Mouse (Mus musculus): ENCODE measurements at regions not wholly inside any gene's neighbourhood (a gene's known extent, or its start where the extent isn't known, plus 50 kb on each side); places are given as distances from the start of the nearest gene placed in this dataset.

DNA sequence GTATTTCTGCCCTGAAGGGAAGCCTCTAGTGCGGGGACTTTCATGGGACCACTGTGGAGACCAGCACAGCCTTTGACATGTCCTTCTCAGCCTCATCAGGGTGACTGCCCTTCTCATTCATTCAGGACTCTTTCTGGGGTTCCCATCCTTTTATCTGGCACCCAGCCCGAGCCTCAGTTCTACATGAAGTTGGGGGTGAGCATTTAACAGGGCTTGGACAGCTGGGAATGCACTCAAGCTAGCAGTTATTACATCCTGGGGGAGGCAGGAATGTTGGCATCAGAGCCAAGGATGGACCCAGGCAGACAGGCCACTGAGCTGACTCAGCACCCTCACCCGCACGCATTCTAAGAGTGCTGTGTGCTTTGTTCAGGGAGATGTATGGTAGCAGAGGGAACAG, 61.8 kb upstream of the Insig1 start:
- Histone ChIP-seq H3K27me3 (ENCODE audit: control insufficient read depth, insufficient read depth, low read length, poor library complexity, severe bottlenecking) (no peaks in the 10 kb centered on the region), H3K9ac (ENCODE audit: low read depth, poor library complexity, severe bottlenecking) (no peak overlapping the region), H3K36me3 (ENCODE audit: control insufficient read depth, insufficient read depth, low read length, poor library complexity, severe bottlenecking) (no peaks in the 10 kb centered on the region), H3K9me3 (replicated peaks; ENCODE audit: control insufficient read depth, insufficient read depth, low read length, poor library complexity, severe bottlenecking) (no peaks in the 10 kb centered on the region), H3K4me3 (ENCODE audit: low read depth, low read length) (no peak overlapping the region), H3K27ac (ENCODE audit: insufficient read depth, low read length) (no peak overlapping the region), H3K4me1 (ENCODE audit: control insufficient read depth, insufficient read depth, low read length) (no peaks in the 10 kb centered on the region)
- no peak for TF ChIP-seq CTCF (IDR thresholded peaks at IDR 0.05; ENCODE audit: low read depth, low read length)
- no peak for TF ChIP-seq POLR2A (IDR thresholded peaks at IDR 0.05; ENCODE audit: insufficient read depth, low read length)
- TF ChIP-seq EP300 (IDR thresholded peaks at IDR 0.05; ENCODE audit: insufficient read depth, low read depth, low read length): no peak

DNA sequence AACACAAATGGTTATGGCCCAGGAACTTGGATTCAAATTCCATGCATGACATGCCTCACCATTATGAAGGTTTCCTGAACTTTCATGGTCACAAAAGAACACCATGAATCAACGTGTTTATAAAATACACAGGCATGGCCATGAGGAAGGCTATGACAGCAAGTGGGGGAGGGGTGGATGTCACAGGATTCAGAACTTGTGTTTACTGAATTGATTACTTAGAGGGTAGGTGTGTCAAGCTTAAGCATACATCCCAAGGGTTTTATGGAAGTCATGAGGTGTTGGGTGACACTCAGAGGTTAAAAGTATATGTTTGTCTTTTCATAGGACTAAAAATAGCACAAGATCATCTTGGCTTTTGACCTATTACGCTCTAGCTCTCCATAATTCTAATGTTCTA, 61.3 kb upstream of the Insig1 start:
- Histone ChIP-seq H3K9ac (ENCODE audit: low read depth, poor library complexity, severe bottlenecking) (no peak overlapping the region), H3K9me3 (replicated peaks; ENCODE audit: control insufficient read depth, insufficient read depth, low read length, poor library complexity, severe bottlenecking) (no peaks in the 10 kb centered on the region), H3K36me3 (ENCODE audit: control insufficient read depth, insufficient read depth, low read length, poor library complexity, severe bottlenecking) (no peaks in the 10 kb centered on the region), H3K27me3 (ENCODE audit: control insufficient read depth, insufficient read depth, low read length, poor library complexity, severe bottlenecking) (no peaks in the 10 kb centered on the region), H3K27ac (ENCODE audit: insufficient read depth, low read length) (no peak overlapping the region), H3K4me3 (ENCODE audit: low read depth, low read length) (no peak overlapping the region), H3K4me1 (ENCODE audit: control insufficient read depth, insufficient read depth, low read length) (no peaks in the 10 kb centered on the region)
- TF ChIP-seq POLR2A (IDR thresholded peaks at IDR 0.05; ENCODE audit: insufficient read depth, low read length) (no peak), EP300 (IDR thresholded peaks at IDR 0.05; ENCODE audit: insufficient read depth, low read depth, low read length) (no peak), CTCF (IDR thresholded peaks at IDR 0.05; ENCODE audit: low read depth, low read length) (no peak)

DNA sequence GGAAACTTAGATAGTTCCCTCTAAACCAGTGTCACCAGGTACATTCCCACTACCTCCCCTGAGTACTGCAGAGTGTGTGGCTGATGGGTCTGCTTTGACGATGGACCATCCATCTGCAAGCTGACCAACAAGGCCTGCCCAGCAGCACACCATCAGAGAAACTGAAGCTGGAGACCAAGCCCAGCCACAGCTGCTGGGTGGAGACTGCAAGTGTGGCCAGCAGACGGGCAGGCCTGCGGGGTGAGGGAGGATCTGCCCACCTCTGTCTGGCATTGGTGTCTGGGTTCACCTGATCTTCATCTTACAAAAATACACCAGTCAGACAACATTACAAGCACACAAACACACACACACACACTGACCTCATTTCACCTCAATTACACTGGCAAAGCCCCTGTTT, 60.6 kb upstream of the Insig1 start:
- Histone ChIP-seq H3K36me3 (ENCODE audit: control insufficient read depth, insufficient read depth, low read length, poor library complexity, severe bottlenecking) (no peaks in the 10 kb centered on the region), H3K9me3 (replicated peaks; ENCODE audit: control insufficient read depth, insufficient read depth, low read length, poor library complexity, severe bottlenecking) (no peaks in the 10 kb centered on the region), H3K4me1 (ENCODE audit: control insufficient read depth, insufficient read depth, low read length) (no peaks in the 10 kb centered on the region), H3K27ac (ENCODE audit: insufficient read depth, low read length) (no peak overlapping the region), H3K27me3 (ENCODE audit: control insufficient read depth, insufficient read depth, low read length, poor library complexity, severe bottlenecking) (no peaks in the 10 kb centered on the region), H3K4me3 (ENCODE audit: low read depth, low read length) (no peak overlapping the region), H3K9ac (ENCODE audit: low read depth, poor library complexity, severe bottlenecking) (no peak overlapping the region)
- TF ChIP-seq POLR2A (IDR thresholded peaks at IDR 0.05; ENCODE audit: insufficient read depth, low read length) (no peak), EP300 (IDR thresholded peaks at IDR 0.05; ENCODE audit: insufficient read depth, low read depth, low read length) (no peak), CTCF (IDR thresholded peaks at IDR 0.05; ENCODE audit: low read depth, low read length) (no peak)

DNA sequence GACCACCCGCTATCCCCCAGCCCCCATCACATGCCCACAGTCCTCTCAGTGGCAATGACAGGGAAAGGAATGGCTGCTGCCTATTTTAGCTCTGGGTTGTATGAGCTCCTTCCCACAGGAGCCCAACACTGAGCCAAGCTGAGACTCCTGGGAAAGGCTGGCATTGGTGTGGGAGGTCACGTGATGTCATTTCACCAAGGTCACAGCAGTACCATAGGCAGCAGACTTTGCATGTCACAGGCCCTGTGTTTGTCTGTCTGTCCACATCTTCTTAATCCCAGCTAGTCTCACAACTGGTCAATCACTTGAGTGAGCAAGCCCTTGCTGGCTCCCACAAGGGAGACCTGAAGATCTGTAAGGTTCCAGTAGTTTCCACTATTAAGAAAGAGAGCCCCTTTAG, 58.7 kb upstream of the Insig1 start:
- H3K4me1 ChIP-seq (ENCODE audit: control insufficient read depth, insufficient read depth, low read length): no peaks in the 10 kb centered on the region
- H3K27me3 ChIP-seq (ENCODE audit: control insufficient read depth, insufficient read depth, low read length, poor library complexity, severe bottlenecking): no peaks in the 10 kb centered on the region
- TF ChIP-seq EP300 (IDR thresholded peaks at IDR 0.05; ENCODE audit: insufficient read depth, low read depth, low read length): no peak
- TF ChIP-seq CTCF (IDR thresholded peaks at IDR 0.05; ENCODE audit: low read depth, low read length): no peak
- no peak for TF ChIP-seq POLR2A (IDR thresholded peaks at IDR 0.05; ENCODE audit: insufficient read depth, low read length)
- H3K36me3 ChIP-seq (ENCODE audit: control insufficient read depth, insufficient read depth, low read length, poor library complexity, severe bottlenecking): no peaks in the 10 kb centered on the region
- H3K4me3 ChIP-seq (ENCODE audit: low read depth, low read length): no peak overlapping the region
- H3K9me3 ChIP-seq (replicated peaks; ENCODE audit: control insufficient read depth, insufficient read depth, low read length, poor library complexity, severe bottlenecking): no peaks in the 10 kb centered on the region
- H3K9ac ChIP-seq (ENCODE audit: low read depth, poor library complexity, severe bottlenecking): no peak overlapping the region
- H3K27ac ChIP-seq (ENCODE audit: insufficient read depth, low read length): no peak overlapping the region

DNA sequence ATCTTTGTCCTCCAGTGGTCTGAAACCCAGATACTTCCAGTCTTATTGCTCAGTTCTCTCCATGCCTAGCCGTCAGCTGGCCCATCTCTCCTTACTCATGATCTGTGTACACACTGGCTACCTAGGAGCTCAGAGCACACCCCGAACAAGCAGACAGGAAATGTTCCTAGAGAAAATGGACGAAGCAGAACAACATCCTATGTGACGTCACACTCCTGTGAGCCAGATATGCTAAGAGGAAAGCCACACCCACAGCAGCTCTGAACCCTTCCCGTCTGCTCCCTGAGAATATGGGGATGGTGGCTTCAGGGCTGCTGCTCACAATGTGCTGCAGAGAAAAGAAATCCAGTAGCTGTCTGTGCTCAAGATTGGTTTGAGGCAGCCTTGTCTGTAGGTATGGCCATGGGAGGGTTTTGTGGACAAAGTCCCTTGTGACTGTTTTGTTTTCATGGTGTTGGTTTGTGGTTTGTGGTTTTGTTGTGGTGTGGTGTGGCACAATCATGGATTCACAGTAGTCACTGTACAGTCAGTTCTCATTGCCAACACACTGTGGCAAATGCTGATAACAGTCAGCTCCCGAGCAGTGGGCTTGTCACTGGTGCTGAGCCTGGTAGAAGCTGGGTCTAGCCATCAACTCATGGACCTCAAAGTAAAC, 57.4 kb upstream of the Insig1 start:
- H3K27ac ChIP-seq (ENCODE audit: insufficient read depth, low read length): no peak overlapping the region
- no peak overlapping the region for H3K9ac ChIP-seq (ENCODE audit: low read depth, poor library complexity, severe bottlenecking)
- H3K36me3 ChIP-seq (ENCODE audit: control insufficient read depth, insufficient read depth, low read length, poor library complexity, severe bottlenecking): no peaks in the 10 kb centered on the region
- no peak overlapping the region for H3K4me3 ChIP-seq (ENCODE audit: low read depth, low read length)
- no peaks in the 10 kb centered on the region for H3K27me3 ChIP-seq (ENCODE audit: control insufficient read depth, insufficient read depth, low read length, poor library complexity, severe bottlenecking)
- no peaks in the 10 kb centered on the region for H3K4me1 ChIP-seq (ENCODE audit: control insufficient read depth, insufficient read depth, low read length)
- TF ChIP-seq POLR2A (IDR thresholded peaks at IDR 0.05; ENCODE audit: insufficient read depth, low read length): no peak
- no peak for TF ChIP-seq EP300 (IDR thresholded peaks at IDR 0.05; ENCODE audit: insufficient read depth, low read depth, low read length)
- TF ChIP-seq CTCF (IDR thresholded peaks at IDR 0.05; ENCODE audit: low read depth, low read length): no peak
- H3K9me3 ChIP-seq (replicated peaks; ENCODE audit: control insufficient read depth, insufficient read depth, low read length, poor library complexity, severe bottlenecking): no peaks in the 10 kb centered on the region

DNA sequence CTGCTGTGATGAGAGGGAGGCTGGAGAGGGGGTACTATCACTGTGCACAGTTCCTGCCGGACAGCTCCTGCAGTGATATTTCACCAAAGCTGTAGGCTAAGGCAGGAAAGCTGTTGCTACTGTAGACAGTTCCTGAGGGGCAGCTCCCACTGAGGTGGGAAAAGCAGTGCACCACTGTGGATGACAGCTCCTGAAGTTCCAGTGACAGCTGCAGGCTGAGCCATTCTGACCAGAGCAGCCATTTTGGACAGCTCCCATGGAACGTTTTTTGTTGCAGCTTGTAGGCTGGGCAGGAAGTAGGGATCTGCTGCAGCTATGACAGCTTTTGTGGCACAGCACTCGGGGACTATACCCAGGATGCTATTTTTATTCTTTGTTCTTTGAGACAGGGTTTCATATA, 51.3 kb upstream of the Insig1 start:
- H3K27me3 ChIP-seq (ENCODE audit: control insufficient read depth, insufficient read depth, low read length, poor library complexity, severe bottlenecking): no peaks in the 10 kb centered on the region
- no peaks in the 10 kb centered on the region for H3K36me3 ChIP-seq (ENCODE audit: control insufficient read depth, insufficient read depth, low read length, poor library complexity, severe bottlenecking)
- no peak overlapping the region for H3K9ac ChIP-seq (ENCODE audit: low read depth, poor library complexity, severe bottlenecking)
- H3K27ac ChIP-seq (ENCODE audit: insufficient read depth, low read length): no peak overlapping the region
- no peak overlapping the region for H3K4me3 ChIP-seq (ENCODE audit: low read depth, low read length)
- no peaks in the 10 kb centered on the region for H3K4me1 ChIP-seq (ENCODE audit: control insufficient read depth, insufficient read depth, low read length)
- no peaks in the 10 kb centered on the region for H3K9me3 ChIP-seq (replicated peaks; ENCODE audit: control insufficient read depth, insufficient read depth, low read length, poor library complexity, severe bottlenecking)
- TF ChIP-seq EP300 (IDR thresholded peaks at IDR 0.05; ENCODE audit: insufficient read depth, low read depth, low read length) (no peak), CTCF (IDR thresholded peaks at IDR 0.05; ENCODE audit: low read depth, low read length) (no peak), POLR2A (IDR thresholded peaks at IDR 0.05; ENCODE audit: insufficient read depth, low read length) (no peak)
